Mouse (Mus musculus): ENCODE measurements around the gene Atf7ip. TPM values are rescaled to one million over a fixed set of nuclear protein-coding genes. Genes with fewer than 3 reads are reported as not detected.

The Atf7ip gene
- total and polyA plus RNA-seq, 3 experiments: 4.2 to 35.4 (median 29.7) TPM

DNA sequence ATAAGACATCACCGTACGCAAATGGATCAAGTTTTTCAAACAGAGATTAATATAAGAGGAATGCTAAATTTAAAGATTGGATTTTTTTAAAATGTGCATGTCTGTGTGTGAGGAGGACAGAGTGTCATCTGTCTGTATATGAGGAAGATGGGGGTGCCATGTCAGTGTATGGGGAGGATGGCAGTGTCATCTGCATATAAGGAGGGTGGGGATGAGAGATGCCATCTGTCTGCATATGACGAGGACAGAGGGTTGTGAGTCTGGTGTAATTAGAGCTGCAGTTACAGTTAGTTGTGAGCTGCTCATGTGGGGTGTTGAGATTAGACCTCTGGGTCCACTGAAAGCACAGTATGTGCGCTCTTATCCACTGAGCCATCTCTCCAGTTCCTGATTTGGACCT lies 84.8 kb downstream of the Atf7ip start:
- Histone ChIP-seq H3K4me3 (replicated peaks in 1 of 3; ENCODE audit: low read depth in 2 of 3, low read length in 2 of 3, poor library complexity in 1 of 3) (no peak overlapping the region), H3K4me2 (ENCODE audit: insufficient read depth, low read depth, poor library complexity, severe bottlenecking) (no peak overlapping the region), H3K79me2 (replicated peaks; ENCODE audit: control insufficient read depth, extremely low read depth, insufficient read depth, poor library complexity, severe bottlenecking) (peaks cover 5% of the 10 kb centered on the region; the same call in 1 of the 2 replicates), H3K27me3 (replicated peaks) (no peaks in the 10 kb centered on the region), H3K27ac (ENCODE audit: insufficient read depth, low read depth) (no peak overlapping the region), H3K9me3 (replicated peaks; ENCODE audit: low read length) (no peaks in the 10 kb centered on the region), H3K9ac (ENCODE audit: insufficient read depth, low read depth) (no peak overlapping the region), H3K4me1 (ENCODE audit: control insufficient read depth in 1 of 2, insufficient read depth in 2 of 2) (no peaks in the 10 kb centered on the region), H3K36me3 (replicated peaks in 1 of 2; ENCODE audit: control insufficient read depth in 1 of 2, insufficient read depth in 1 of 2, low read length in 1 of 2) (peaks cover 57 to 81% of the 10 kb centered on the region in 2 experiments)
- in situ Hi-C loops (cut with MboI; ENCODE audit: low pct_ligation_motif_present, low pct_unique_long_range_greater_than_20kb, low sequenced_read_pairs): no loop called here
- DNase-seq (ENCODE audit: extremely low read depth): no peak
- dilution Hi-C loops (cut with MboI; ENCODE audit: extremely low pct_ligation_motif_present, extremely low pct_unique_long_range_greater_than_20kb, low sequenced_read_pairs): no loop called here
- TF ChIP-seq BHLHE40 (IDR thresholded peaks at IDR 0.05; ENCODE audit: low read depth, low read length): no peak
- TF ChIP-seq PAX5 (IDR thresholded peaks at IDR 0.05; ENCODE audit: low read length): no peak
- TF ChIP-seq IRF4 (IDR thresholded peaks at IDR 0.05; ENCODE audit: low read depth, low read length): no peak
- no peak for TF ChIP-seq CHD2 (IDR thresholded peaks at IDR 0.05; ENCODE audit: low read length)
- TF ChIP-seq RAD21 (IDR thresholded peaks at IDR 0.05; ENCODE audit: low read depth, low read length): no peak
- TF ChIP-seq MAFK (IDR thresholded peaks at IDR 0.05; ENCODE audit: insufficient replicate concordance, low read length): no peak
- TF ChIP-seq GABPA (IDR thresholded peaks at IDR 0.05; ENCODE audit: insufficient replicate concordance, low read depth, low read length): no peak
- no peak for TF ChIP-seq EP300 (IDR thresholded peaks at IDR 0.05; ENCODE audit: low read length)
- TF ChIP-seq E2F4 (IDR thresholded peaks at IDR 0.05; ENCODE audit: insufficient replicate concordance, low read depth, low read length): no peak
- TF ChIP-seq JUND (conservative IDR thresholded peaks at IDR 0.05; ENCODE audit: low read depth, low read length): no peak
- no peak for TF ChIP-seq CTCF (conservative IDR thresholded peaks at IDR 0.05 in 1 of 2, IDR thresholded peaks at IDR 0.05 in 1 of 2; ENCODE audit: low read depth in 2 of 2, low read length in 2 of 2)
- TF ChIP-seq ZNF384 (IDR thresholded peaks at IDR 0.05; ENCODE audit: low read depth, low read length): no peak
- TF ChIP-seq USF1 (IDR thresholded peaks at IDR 0.05; ENCODE audit: low read depth, low read length): no peak
- no peak for TF ChIP-seq POLR2AphosphoS2 (IDR thresholded peaks at IDR 0.05; ENCODE audit: low read depth, low read length)
- TF ChIP-seq MAX (IDR thresholded peaks at IDR 0.05; ENCODE audit: low read length): no peak
- no peak for TF ChIP-seq CHD1 (IDR thresholded peaks at IDR 0.05; ENCODE audit: low read depth, low read length)
- TF ChIP-seq SIN3A (IDR thresholded peaks at IDR 0.05; ENCODE audit: low read length): no peak
- no peak for TF ChIP-seq HCFC1 (IDR thresholded peaks at IDR 0.05; ENCODE audit: low read depth, low read length)

DNA sequence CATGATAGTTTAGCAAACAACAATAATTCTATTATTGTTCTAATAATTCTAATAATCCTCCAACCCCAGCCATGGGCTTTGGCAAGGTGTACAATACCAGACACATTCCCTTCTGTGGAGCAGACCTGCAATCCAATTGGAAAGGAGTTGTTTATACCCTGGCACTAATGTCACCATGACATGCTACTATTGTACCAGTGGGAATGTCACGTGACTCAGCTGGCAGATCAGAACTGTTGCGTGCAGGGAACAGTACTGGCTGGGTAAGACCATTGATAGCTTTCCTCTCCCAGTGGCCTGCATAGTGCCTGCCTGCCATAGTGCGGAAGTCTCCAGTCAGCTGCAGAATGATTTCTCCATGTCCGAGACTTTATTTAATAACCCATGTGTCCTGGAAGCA lies 88.6 kb downstream of the Atf7ip start:
- Histone ChIP-seq H3K4me1 (ENCODE audit: control insufficient read depth in 1 of 2, insufficient read depth in 2 of 2) (no peaks in the 10 kb centered on the region), H3K27ac (ENCODE audit: insufficient read depth, low read depth) (no peak overlapping the region), H3K9ac (ENCODE audit: insufficient read depth, low read depth) (no peak overlapping the region), H3K27me3 (replicated peaks) (no peaks in the 10 kb centered on the region), H3K4me3 (replicated peaks in 1 of 3; ENCODE audit: low read depth in 2 of 3, low read length in 2 of 3, poor library complexity in 1 of 3) (no peak overlapping the region), H3K79me2 (replicated peaks; ENCODE audit: control insufficient read depth, extremely low read depth, insufficient read depth, poor library complexity, severe bottlenecking) (peaks cover 5% of the 10 kb centered on the region; the same call in 1 of the 2 replicates), H3K4me2 (ENCODE audit: insufficient read depth, low read depth, poor library complexity, severe bottlenecking) (no peak overlapping the region), H3K9me3 (replicated peaks; ENCODE audit: low read length) (no peaks in the 10 kb centered on the region), H3K36me3 (replicated peaks in 1 of 2; ENCODE audit: control insufficient read depth in 1 of 2, insufficient read depth in 1 of 2, low read length in 1 of 2) (peaks cover 58 to 80% of the 10 kb centered on the region in 2 experiments)
- dilution Hi-C loops (cut with MboI; ENCODE audit: extremely low pct_ligation_motif_present, extremely low pct_unique_long_range_greater_than_20kb, low sequenced_read_pairs) (no loop called here), in situ Hi-C loops (cut with MboI; ENCODE audit: low pct_ligation_motif_present, low pct_unique_long_range_greater_than_20kb, low sequenced_read_pairs) (no loop called here)
- no peak for TF ChIP-seq ZMIZ1 (IDR thresholded peaks at IDR 0.05; ENCODE audit: low read depth, low read length)
- no peak for TF ChIP-seq BHLHE40 (IDR thresholded peaks at IDR 0.05; ENCODE audit: low read depth, low read length)
- no peak for TF ChIP-seq E2F4 (IDR thresholded peaks at IDR 0.05; ENCODE audit: insufficient replicate concordance, low read depth, low read length)
- TF ChIP-seq CTCF (conservative IDR thresholded peaks at IDR 0.05 in 1 of 2, IDR thresholded peaks at IDR 0.05 in 1 of 2; ENCODE audit: low read depth in 2 of 2, low read length in 2 of 2): no peak
- no peak for TF ChIP-seq RAD21 (IDR thresholded peaks at IDR 0.05; ENCODE audit: low read depth, low read length)
- no peak for TF ChIP-seq JUN (IDR thresholded peaks at IDR 0.05; ENCODE audit: insufficient read depth, low read depth, low read length)
- DNase-seq (ENCODE audit: extremely low read depth): no peak
